Comparison of ENCODE assay signal across 9 mouse cellular contexts in the genomic region with DNA sequence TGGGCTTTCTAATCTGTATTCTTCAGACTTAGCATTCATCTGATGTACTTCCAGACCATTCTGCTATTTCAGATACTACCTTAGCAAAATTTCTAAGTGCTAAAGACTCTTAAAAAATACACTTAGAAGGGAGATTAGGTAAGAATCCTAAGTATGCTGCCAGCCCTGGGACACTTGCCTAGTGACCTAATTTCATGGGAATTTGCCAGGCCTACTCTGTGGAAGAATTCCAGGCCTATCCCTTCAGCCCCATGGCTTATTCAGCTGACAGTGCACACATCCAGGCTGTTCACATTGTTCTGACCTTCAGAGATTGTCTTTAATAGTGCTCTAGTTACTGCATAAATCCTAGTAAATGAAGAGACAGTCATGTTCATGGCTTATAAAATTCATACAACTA.
A peak's percentile ranks its signal among the peaks of the same experiment; 100 is the strongest.
DNase-seq lines count a peak whose midpoint lies in the region; ATAC-seq and TF ChIP-seq lines count a peak whose summit lies in the region.
"Had no signal": no experiment of that assay in that cellular context is flagged by ENCODE, and none has a peak within 500 bp of the region (broad histone marks: within the 10 kb centered on the region; RNA-seq: fewer than 3 reads in every experiment).

No protein-coding gene starts in this region.

- TF ChIP-seq POLR2A in cerebellum, adult 2 months (IDR thresholded peaks at IDR 0.05; ENCODE audit: borderline replicate concordance, insufficient read depth, low read length): no peak

- no peak overlapping the region for H3K9ac ChIP-seq in midbrain, postnatal 0 days (replicated peaks; ENCODE audit: low read length, poor library complexity, severe bottlenecking)
- H3K9ac ChIP-seq in heart, embryonic 12.5 days: no peak overlapping the region
- H3K9ac ChIP-seq in midbrain, embryonic 11.5 days (ENCODE audit: low read length): no peak overlapping the region
- H3K9ac ChIP-seq: limb, embryonic 15.5 days had no signal

- TF ChIP-seq CTCF in midbrain, postnatal 0 days (IDR thresholded peaks at IDR 0.05): no peak
- TF ChIP-seq CTCF in cerebellum, adult 2 months (IDR thresholded peaks at IDR 0.05; ENCODE audit: borderline replicate concordance, insufficient read depth, low read depth, low read length): no peak

- H3K27ac ChIP-seq in midbrain, postnatal 0 days (ENCODE audit: low read depth, low read length): no peak overlapping the region
- no peak overlapping the region for H3K27ac ChIP-seq in midbrain, embryonic 10.5 days (replicated peaks)
- H3K27ac ChIP-seq in cerebellum, adult 2 months (ENCODE audit: insufficient read depth, low read length): no peak overlapping the region
- H3K27ac ChIP-seq in heart, embryonic 12.5 days (ENCODE audit: poor library complexity, severe bottlenecking): peak overlapping the region; percentile 90
- H3K27ac ChIP-seq in midbrain, embryonic 11.5 days (ENCODE audit: low read depth, low read length): no peak overlapping the region
- H3K27ac ChIP-seq: limb, embryonic 15.5 days had no signal

- no peaks in the 10 kb centered on the region for H3K27me3 ChIP-seq in midbrain, postnatal 0 days (ENCODE audit: insufficient read depth, low read length)
- no peaks in the 10 kb centered on the region for H3K27me3 ChIP-seq in midbrain, embryonic 10.5 days (ENCODE audit: low read depth, poor library complexity, severe bottlenecking)
- H3K27me3 ChIP-seq in cerebellum, adult 2 months (ENCODE audit: control insufficient read depth, insufficient read depth, low read length): no peaks in the 10 kb centered on the region
- no peaks in the 10 kb centered on the region for H3K27me3 ChIP-seq in heart, embryonic 12.5 days (replicated peaks)
- H3K27me3 ChIP-seq in midbrain, embryonic 11.5 days (ENCODE audit: control insufficient read depth, insufficient read depth, low read length): no peaks in the 10 kb centered on the region
- H3K27me3 ChIP-seq: limb, embryonic 15.5 days had no signal

- H3K36me3 ChIP-seq in midbrain, postnatal 0 days (ENCODE audit: insufficient read depth, low read length): no peaks in the 10 kb centered on the region
- no peaks in the 10 kb centered on the region for H3K36me3 ChIP-seq in midbrain, embryonic 10.5 days
- H3K36me3 ChIP-seq in heart, embryonic 12.5 days: no peaks in the 10 kb centered on the region
- H3K36me3 ChIP-seq in midbrain, embryonic 11.5 days (ENCODE audit: control insufficient read depth, insufficient read depth, low read length): no peaks in the 10 kb centered on the region
- H3K36me3 ChIP-seq: limb, embryonic 15.5 days had no signal

- H3K4me2 ChIP-seq in midbrain, postnatal 0 days (ENCODE audit: low read depth, low read length, poor library complexity, severe bottlenecking): no peak overlapping the region
- H3K4me2 ChIP-seq in heart, embryonic 12.5 days: no peak overlapping the region
- H3K4me2 ChIP-seq in midbrain, embryonic 11.5 days: no peak overlapping the region
- H3K4me2 ChIP-seq: limb, embryonic 15.5 days had no signal

- DNase-seq in midbrain, postnatal 0 days (ENCODE audit: low spot score): peak; percentile 21
- no peak for DNase-seq in midbrain, embryonic 10.5 days (ENCODE audit: low spot score)
- peak; percentile 80 to 84 for DNase-seq in cerebellum, adult 2 months
- peak; percentile 84 for DNase-seq in lung, postnatal 36 days
- DNase-seq in thymus, postnatal 4 days: no peak
- no peak for DNase-seq in spleen, postnatal 10 days (ENCODE audit: low spot score in 2 of 2)
- DNase-seq in midbrain, embryonic 11.5 days (ENCODE audit: low spot score, missing footprints): no peak

- H3K9me3 ChIP-seq in midbrain, postnatal 0 days (ENCODE audit: low read length): no peaks in the 10 kb centered on the region
- H3K9me3 ChIP-seq in midbrain, embryonic 10.5 days (replicated peaks): no peaks in the 10 kb centered on the region
- no peaks in the 10 kb centered on the region for H3K9me3 ChIP-seq in heart, embryonic 12.5 days (replicated peaks)
- no peaks in the 10 kb centered on the region for H3K9me3 ChIP-seq in midbrain, embryonic 11.5 days (ENCODE audit: control insufficient read depth, low read length)
- H3K9me3 ChIP-seq: limb, embryonic 15.5 days had no signal

- ATAC-seq in midbrain, postnatal 0 days (ENCODE audit: low FRiP score): no peak
- peak; percentile 83 for ATAC-seq in heart, embryonic 12.5 days (ENCODE audit: insufficient number of reproducible peaks, low FRiP score)
- no peak for ATAC-seq in midbrain, embryonic 11.5 days (ENCODE audit: low FRiP score)

- H3K4me1 ChIP-seq in midbrain, postnatal 0 days (ENCODE audit: insufficient read depth, low read length): no peaks in the 10 kb centered on the region
- no peaks in the 10 kb centered on the region; the same call in 1 of the 2 replicates for H3K4me1 ChIP-seq in midbrain, embryonic 10.5 days
- peaks cover 8% of the 10 kb centered on the region; the same call in 1 of the 2 replicates for H3K4me1 ChIP-seq in cerebellum, adult 2 months (ENCODE audit: control insufficient read depth, insufficient read depth, low read length)
- peaks cover 41% of the 10 kb centered on the region for H3K4me1 ChIP-seq in heart, embryonic 12.5 days (replicated peaks)
- no peaks in the 10 kb centered on the region for H3K4me1 ChIP-seq in midbrain, embryonic 11.5 days (ENCODE audit: control insufficient read depth, insufficient read depth, low read length)
- H3K4me1 ChIP-seq: limb, embryonic 15.5 days had no signal

- H3K4me3 ChIP-seq in midbrain, postnatal 0 days (ENCODE audit: low read depth, low read length): no peak overlapping the region
- no peak overlapping the region for H3K4me3 ChIP-seq in midbrain, embryonic 10.5 days
- H3K4me3 ChIP-seq in cerebellum, adult 2 months (replicated peaks; ENCODE audit: insufficient read depth, low read depth, low read length): no peak overlapping the region
- H3K4me3 ChIP-seq in heart, embryonic 12.5 days: no peak overlapping the region
- H3K4me3 ChIP-seq in midbrain, embryonic 11.5 days (ENCODE audit: low read depth, low read length): no peak overlapping the region
- H3K4me3 ChIP-seq: limb, embryonic 15.5 days had no signal

Comparison
In these comparisons a context has a peak if more than half of its experiments do, and no peak if none do; other contexts are left out.
1. DNase-seq: peak in midbrain, postnatal 0 days (single experiment), cerebellum, adult 2 months (2 of 2) and lung, postnatal 36 days (single experiment); none in midbrain, embryonic 10.5 days (single experiment), thymus, postnatal 4 days (single experiment), spleen, postnatal 10 days (0 of 2) and midbrain, embryonic 11.5 days (single experiment).